Mouse (Mus musculus) erythroblast, embryonic 14.5 days (primary cell): ENCODE results near the gene Ccdc28a.

ENCODE experiments used
- GATA1 ChIP-seq: IDR thresholded peaks from 2 replicates; pipeline ENCODE4 v1.6.1; 2012; ENCODE audit warnings: low read length, inconsistent platforms, mixed read lengths
- TAL1 ChIP-seq: IDR thresholded peaks from 3 replicates; pipeline ENCODE4 v1.6.1; 2012; ENCODE audit warnings: low read length, inconsistent platforms, mixed read lengths

GRCm38 (mm10) chr10:18237191-18237590, 2.4 kb upstream of the Ccdc28a start:
- TF ChIP-seq TAL1 (no peak), GATA1 (no peak)
